Mouse (Mus musculus) embryo, embryonic 10.5 days (tissue): ENCODE results near the gene Insig1.
A peak's percentile ranks its signal among the peaks of the same experiment; 100 is the strongest.

Source experiments
- DNase-seq: peaks from one replicate; pipeline ENCODE4 v3.0.0-alpha.2; 2015; ENCODE audit warnings: low spot score

Gene Insig1

DNA sequence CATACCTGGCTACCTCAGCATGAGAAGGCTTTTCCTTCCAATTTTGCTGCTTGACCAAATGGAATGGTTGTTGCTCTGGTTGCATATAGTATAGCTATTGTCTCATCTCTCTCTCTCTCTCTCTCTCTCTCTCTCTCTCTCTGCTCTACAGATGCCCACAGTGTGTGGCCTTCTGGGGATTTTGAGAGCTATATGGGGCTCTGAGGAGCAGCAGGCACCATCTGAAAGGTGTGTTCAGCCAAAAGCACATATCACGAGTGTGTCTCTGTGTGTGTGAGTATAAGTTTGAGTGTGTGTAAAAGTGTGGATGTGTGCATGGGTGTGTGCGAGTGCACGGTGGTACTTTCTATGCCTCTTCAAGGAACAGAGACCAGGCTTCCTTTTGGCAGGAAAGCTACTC, 48.4 kb downstream of the Insig1 start:
- peak; percentile 22 for DNase-seq

DNA sequence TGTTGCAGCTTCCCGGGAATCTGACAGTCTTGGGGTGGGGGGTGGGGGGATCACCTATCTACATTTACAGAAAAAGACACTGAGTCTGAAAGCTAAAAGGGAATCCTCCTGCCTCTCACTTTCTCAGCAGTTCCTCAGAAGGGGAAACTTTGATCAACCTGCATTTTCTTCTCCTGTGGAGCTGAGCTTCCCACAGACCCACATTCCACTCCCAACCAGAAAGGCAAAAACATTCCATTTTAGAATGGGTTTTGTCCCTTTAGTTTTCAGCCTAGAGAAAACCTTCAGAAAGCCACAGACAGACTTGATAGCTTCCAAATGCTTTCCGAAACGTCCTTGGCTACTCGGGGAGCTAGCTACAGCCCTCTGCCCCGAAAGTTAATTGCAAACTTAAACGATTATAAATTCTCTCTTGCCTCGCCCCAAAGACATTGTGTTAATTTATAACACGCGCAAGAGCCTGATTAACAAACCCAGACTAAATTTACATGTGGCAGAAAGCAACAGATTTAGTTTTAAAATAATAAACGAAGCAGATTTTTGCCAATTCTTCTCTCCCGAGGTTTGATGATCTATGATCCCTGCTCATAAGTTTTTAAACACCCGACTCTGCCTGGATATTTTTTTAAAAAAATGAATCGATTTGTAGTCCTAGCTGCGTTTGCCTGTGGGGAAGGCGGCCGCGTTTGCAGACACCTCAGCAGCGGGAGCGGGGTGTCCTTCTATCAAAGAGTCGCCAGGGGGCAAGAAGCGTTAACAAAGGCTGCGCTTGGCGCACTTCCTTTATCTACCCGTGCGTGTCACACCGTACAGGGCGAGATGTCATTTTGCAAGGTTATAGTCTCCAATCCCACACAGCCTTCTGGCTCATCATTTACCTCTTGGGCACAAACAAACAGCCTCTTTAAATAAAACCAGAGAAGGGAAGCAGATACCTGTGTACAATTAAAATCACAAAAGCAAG, 51.6 kb downstream of the Insig1 start:
- peak; percentile 93 for DNase-seq

DNA sequence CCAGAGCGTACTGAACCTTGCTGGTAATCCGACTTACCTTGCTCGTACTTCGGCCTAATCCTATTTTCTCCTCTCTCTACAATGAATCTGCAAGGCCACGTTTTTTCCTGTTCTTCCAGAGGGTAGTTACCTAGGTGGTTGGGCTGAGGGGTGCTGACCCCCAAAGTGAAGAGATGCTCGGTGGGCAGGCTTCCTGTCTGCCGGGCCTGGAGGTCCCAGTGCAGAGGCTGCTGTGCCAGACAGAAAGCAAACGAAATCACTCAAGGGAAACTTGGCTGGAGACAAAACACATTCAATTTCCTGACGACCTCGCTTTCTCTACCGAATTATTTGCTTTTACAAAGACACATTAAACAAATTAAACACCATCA, 52.3 kb downstream of the Insig1 start:
- DNase-seq, result peak; percentile 45

DNA sequence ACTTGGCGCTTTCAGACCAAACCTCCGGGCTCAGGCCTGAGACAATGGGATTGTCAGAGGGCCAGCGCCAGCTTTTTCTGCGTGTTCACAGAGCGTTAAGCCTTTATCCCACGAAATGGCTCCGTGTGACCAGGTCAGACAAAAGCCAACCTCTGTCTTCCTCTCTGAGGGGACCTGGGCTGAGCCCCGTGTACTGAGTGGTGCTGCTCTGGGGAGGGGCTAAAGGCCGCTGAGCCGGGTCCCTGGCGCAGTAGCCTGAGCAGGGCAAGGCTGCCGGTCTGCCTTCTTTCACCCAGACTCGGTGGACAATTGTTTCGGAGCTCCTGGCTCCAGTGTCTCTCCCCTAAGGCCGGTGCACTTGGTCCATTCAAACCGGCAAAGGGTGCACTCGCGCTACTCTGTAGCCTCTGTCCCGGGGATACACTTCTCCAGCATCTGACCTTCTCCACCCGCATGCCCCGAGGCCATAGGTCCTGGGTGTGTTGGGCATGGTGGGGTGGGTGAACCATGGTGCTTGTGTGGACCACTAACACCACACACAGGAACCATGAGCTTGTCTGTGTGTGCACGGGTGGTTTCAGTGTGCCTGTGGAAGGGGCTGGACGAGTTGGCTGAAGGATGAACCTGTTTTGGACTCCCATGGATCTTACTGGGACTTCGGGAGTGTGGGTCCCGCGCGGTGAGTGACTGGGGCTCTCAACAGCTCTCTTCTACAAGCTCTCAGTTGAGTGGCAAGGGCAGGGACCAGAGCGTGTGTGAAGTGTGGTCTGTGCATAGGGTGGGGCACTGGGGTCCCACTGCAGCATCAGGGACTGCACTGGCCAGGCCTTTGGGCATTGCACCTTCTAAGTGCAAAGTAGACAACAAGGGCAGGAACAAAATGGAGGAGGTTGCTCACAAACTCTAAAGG, 53.4 kb downstream of the Insig1 start:
- peak; percentile 76 for DNase-seq
